Mouse (Mus musculus) CD4-positive, CD25-positive, alpha-beta regulatory T cell, adult 9 weeks (primary cell): ENCODE results near the gene Klhdc2. TPM values are rescaled to one million over a fixed set of nuclear protein-coding genes. Genes with fewer than 3 reads are reported as not detected.

Experiments
- polyA plus RNA-seq: library from polyadenylated mRNA; unstranded; fragments of 100-300 nt; shearing (Covaris generic); gene quantifications from one replicate; pipeline ENCODE4 v1.2.1, GENCODE M21; 2017

The Klhdc2 gene
- polyA plus RNA-seq = 15.9 TPM

DNA sequence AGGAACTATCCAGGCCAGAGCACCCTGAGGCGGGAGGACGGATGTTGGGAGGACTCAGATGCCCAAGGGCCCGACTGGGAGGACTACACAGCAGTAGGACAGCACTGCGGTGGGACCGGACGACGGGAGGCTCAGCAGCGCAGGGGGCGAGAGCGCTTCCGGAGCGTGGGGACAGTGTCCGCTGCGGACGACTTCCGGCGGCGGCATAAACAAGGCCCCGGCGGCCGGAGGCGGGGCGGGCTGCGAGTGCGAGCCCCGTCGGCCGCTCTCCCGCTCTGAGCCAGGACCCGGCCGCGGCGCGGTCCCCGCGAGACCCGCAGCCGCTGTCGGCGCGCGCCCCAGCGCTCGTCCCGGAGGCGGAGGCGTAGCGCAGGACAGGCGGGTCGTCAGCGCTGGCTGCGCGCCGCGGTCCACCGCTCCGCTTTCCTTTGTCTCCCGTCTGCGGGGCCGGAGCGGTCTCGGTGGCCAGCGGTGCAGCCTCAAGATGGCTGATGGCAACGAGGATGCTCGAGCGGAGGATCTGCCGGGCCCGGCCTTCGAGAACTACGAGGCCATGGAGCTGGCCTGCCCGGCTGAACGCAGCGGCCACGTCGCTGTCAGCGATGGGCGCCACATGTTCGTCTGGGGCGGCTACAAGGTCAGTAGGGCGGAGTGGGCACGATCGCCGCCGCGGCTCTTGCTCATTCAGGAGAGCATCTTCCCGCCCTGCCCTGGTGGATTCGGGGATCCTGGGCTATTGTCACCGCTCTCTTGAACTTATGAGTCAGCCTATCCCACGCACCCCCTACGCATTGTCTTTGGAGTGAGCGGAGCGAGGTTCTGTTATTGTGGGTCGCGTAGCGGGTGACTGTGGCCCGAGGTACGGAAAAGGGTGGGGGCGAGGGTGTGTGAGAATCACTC is at the start of gene Klhdc2:
Gene Klhdc2 (plus strand): TSS at position 171 of the 900 bp plus-strand sequence.

GRCm38 (mm10) chr12:69356546-69357299 is 60.2 kb downstream of the Klhdc2 start, which contains the start of gene Nemf:
TSS of gene Nemf (minus strand) at chr12:69357165.

Other genes with a start within 250 kb of the Klhdc2 start
- gene Rps29, start 137.5 kb upstream of the Klhdc2 start, polyA plus RNA-seq = 2,794 TPM
- 1.2 TPM for gene Lrr1, start 127.9 kb upstream of the Klhdc2 start, polyA plus RNA-seq
- gene Rpl36al, start 112.6 kb upstream of the Klhdc2 start, polyA plus RNA-seq = 505 TPM
- gene Mgat2, start 112.5 kb upstream of the Klhdc2 start, polyA plus RNA-seq = 10.8 TPM
- 23.6 TPM for gene Gm49383, start 99.6 kb upstream of the Klhdc2 start, polyA plus RNA-seq
- gene Dnaaf2, start 98.3 kb upstream of the Klhdc2 start, polyA plus RNA-seq = 7.3 TPM
- 25.9 TPM for gene Gm49384, start 92.4 kb upstream of the Klhdc2 start, polyA plus RNA-seq
- 9.6 TPM for gene Pole2, start 68.5 kb upstream of the Klhdc2 start, polyA plus RNA-seq
- 26.4 TPM for gene Klhdc1, start 55.5 kb upstream of the Klhdc2 start, polyA plus RNA-seq
- gene Nemf, start 60.5 kb downstream of the Klhdc2 start, polyA plus RNA-seq = 151 TPM
- 13.5 TPM for gene Arf6, start 75.5 kb downstream of the Klhdc2 start, polyA plus RNA-seq
- gene Gm9887, start 75.8 kb downstream of the Klhdc2 start, polyA plus RNA-seq = not detected